Mouse (Mus musculus): ENCODE data around the gene Lrrc27.

- TF ChIP-seq CTCF (conservative IDR thresholded peaks at IDR 0.05; ENCODE audit: insufficient read depth, insufficient read length, low read depth, low read length) (no peak), POLR2A (IDR thresholded peaks at IDR 0.05; ENCODE audit: low read depth, low read length) (no peak)
Measured at GRCm38 (mm10) chr7:139288540-139288939, 75.8 kb downstream of the Lrrc27 start.

Data from kidney, adult 2 months (tissue).